Mouse (Mus musculus) heart, embryonic 13.5 days (tissue): ENCODE measurements around the gene Ptrh1. TPM values are rescaled to one million over a fixed set of nuclear protein-coding genes. Genes with fewer than 3 reads are reported as not detected.
A peak's percentile ranks its signal among the peaks of the same experiment; 100 is the strongest.

Experiments
- ATAC-seq: fragments of 200-750 bp; cut with Nextera tagmentation; 2 replicates; pipeline ENCODE4 v1.8.0; 2017; ENCODE audit warnings: moderate TSS enrichment; ENCODE audit not compliant: insufficient number of reproducible peaks, low FRiP score, low TSS enrichment; ENCODE audit errors: extremely low read depth
- H3K27ac ChIP-seq: fragments of 300-500 bp; sonication (generic); replicated peaks from 2 replicates; pipeline ENCODE4 v1.5.1; 2015; ENCODE audit warnings: moderate library complexity, mild to moderate bottlenecking, inconsistent platforms
- H3K27me3 ChIP-seq: fragments of 300-500 bp; sonication (generic); replicated peaks from 2 replicates; pipeline ENCODE4 v1.6.1; 2015; ENCODE audit warnings: mild to moderate bottlenecking, inconsistent platforms
- H3K36me3 ChIP-seq: fragments of 300-500 bp; sonication (generic); 2 replicates; pipeline ENCODE4 v1.6.1; 2015; ENCODE audit warnings: mild to moderate bottlenecking, inconsistent platforms
- H3K4me1 ChIP-seq: fragments of 300-500 bp; sonication (generic); 2 replicates; pipeline ENCODE4 v1.6.1; 2015; ENCODE audit warnings: inconsistent platforms
- H3K4me2 ChIP-seq: fragments of 300-500 bp; sonication (generic); 2 replicates; pipeline ENCODE4 v1.6.1; 2015; ENCODE audit warnings: inconsistent platforms, mild to moderate bottlenecking, moderate library complexity
- H3K4me3 ChIP-seq: fragments of 300-500 bp; sonication (generic); 2 replicates; pipeline ENCODE4 v1.5.1; 2015; ENCODE audit warnings: moderate library complexity, mild to moderate bottlenecking, inconsistent platforms
- H3K9ac ChIP-seq: fragments of 300-500 bp; sonication (generic); 2 replicates; pipeline ENCODE4 v1.6.1; 2015; ENCODE audit warnings: inconsistent platforms, mild to moderate bottlenecking, moderate library complexity
- H3K9me3 ChIP-seq: fragments of 300-500 bp; sonication (generic); 2 replicates; pipeline ENCODE4 v1.6.1; 2016; ENCODE audit warnings: inconsistent platforms
- WGBS: fragments of 180-500 bp; shearing (Covaris S2); methylation state at CpG from one replicate; pipeline ENCODE4 v1.1.7; 2015; ENCODE audit warnings: mixed read lengths; 5-methylcytosine and 5-hydroxymethylcytosine counted together
- polyA plus RNA-seq: library from polyadenylated mRNA; unstranded; fragments of >200 nt; fragmentation: Nextera tagmentation; extraction: Ambion mirVana; gene quantifications from 2 replicates; pipeline ENCODE4 v1.2.1, GENCODE M21; 2015

Ptrh1 gene
- polyA plus RNA-seq, 1 experiment from 2014 or later, result 3.9 TPM

- no peak overlapping the region for H3K4me2 ChIP-seq
- no peak overlapping the region for H3K9ac ChIP-seq
- H3K27ac ChIP-seq, result no peak overlapping the region
- no peaks in the 10 kb centered on the region for H3K9me3 ChIP-seq
- peaks cover 11% of the 10 kb centered on the region for H3K36me3 ChIP-seq
- 61% methylated on average over 4 of the region's 4 CpGs for WGBS
- H3K27me3 ChIP-seq, result peaks cover 50% of the 10 kb centered on the region
- no peak for ATAC-seq
- H3K4me3 ChIP-seq, result no peak overlapping the region
- peaks cover 46% of the 10 kb centered on the region for H3K4me1 ChIP-seq
Observed at GRCm38 (mm10) chr2:32739311-32739710, 36.3 kb upstream of the Ptrh1 start.

- peak within 1 kb of the TSS; percentile 76 for H3K4me2 ChIP-seq
- peaks cover 50% of the 10 kb centered on the region for H3K27me3 ChIP-seq
- H3K4me3 ChIP-seq, result peak within 1 kb of the TSS; percentile 52
- H3K9ac ChIP-seq, result peak within 1 kb of the TSS; percentile 73
- 12% methylated on average over 11 of the region's 11 CpGs for WGBS
- H3K36me3 ChIP-seq, result peaks cover 23% of the 10 kb centered on the region
- ATAC-seq, result no peak
- no peak within 1 kb of the TSS for H3K27ac ChIP-seq
- no peaks in the 10 kb centered on the region for H3K9me3 ChIP-seq
- peaks cover 31% of the 10 kb centered on the region for H3K4me1 ChIP-seq
Observed at GRCm38 (mm10) chr2:32740916-32741272, 34.7 kb upstream of the Ptrh1 start, which contains the start of gene 6330409D20Rik. 6330409D20Rik (minus strand) TSS chr2:32741016.

DNA sequence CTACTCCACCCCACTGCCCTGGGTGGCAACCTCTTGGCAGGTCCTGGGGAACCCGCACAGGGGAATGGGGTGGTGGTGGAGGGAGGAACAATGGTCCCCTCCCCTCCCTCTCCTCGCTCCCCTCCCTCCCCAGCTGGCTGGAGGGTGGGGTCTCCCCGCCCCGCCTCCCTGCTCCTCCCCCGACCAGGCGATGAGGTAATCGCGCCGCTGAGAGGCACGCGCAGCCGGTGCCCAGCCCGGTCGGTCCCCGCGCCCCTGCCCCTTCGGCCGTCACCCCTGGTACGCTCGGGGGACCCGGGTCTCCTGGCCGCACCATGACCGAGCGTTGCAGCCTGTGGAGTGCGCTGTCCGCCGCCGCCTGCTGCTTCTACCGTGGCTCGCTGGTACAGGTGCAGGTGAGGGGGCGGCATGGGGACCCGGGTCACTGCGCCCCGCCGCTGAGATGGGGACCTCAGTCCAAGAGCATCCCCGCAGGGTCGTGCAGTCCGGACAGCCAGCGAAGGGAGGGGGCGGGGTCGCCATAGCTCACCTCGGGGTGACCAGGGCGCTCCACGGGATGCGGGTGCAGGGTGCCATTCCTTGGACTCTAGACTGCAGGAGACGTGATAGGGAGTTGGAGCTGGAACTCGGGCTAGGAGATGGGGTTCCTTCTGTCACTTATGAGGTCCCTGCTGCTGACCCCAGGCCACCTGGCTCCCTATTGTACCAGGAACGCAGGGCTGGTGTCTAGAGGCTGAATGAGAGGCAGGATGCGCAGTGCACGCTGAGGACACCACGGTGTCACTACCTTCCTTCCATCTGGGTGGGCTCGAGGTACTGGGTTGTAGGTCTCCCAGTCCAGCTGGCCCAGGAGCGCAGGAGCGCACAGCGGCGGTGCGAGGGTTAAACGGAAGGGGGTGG, 34.1 kb upstream of the Ptrh1 start:
- Histone ChIP-seq H3K4me1 (peaks cover 25% of the 10 kb centered on the region), H3K9me3 (no peaks in the 10 kb centered on the region), H3K27me3 (peaks cover 50% of the 10 kb centered on the region), H3K36me3 (peaks cover 29% of the 10 kb centered on the region), H3K4me3 (peak overlapping the region; percentile 52), H3K4me2 (peak overlapping the region; percentile 76), H3K9ac (peak overlapping the region; percentile 73), H3K27ac (no peak overlapping the region)
- 4% methylated on average over 54 of the region's 58 CpGs for WGBS
- peak; percentile 37; the same call in 1 of the 2 replicates for ATAC-seq

DNA sequence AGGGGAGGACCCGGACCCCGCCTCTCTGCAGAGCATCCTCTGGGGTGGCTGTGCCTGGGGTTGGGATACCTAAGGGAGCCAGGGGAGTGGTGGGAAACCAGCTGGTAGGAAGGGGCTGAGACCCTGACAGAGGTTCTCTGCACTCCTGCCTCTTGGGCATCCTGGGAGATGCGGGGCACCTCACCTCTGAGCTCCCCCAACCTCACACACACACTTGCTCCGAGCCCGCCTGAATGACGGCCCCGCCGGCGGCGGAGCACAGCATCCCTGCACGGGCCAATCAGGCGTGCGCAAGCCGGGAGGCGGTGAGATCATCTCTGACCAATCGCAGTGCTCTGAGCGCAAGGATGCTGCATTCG, 33.4 kb upstream of the Ptrh1 start:
- Histone ChIP-seq H3K4me2 (peak overlapping the region; percentile 76), H3K9ac (peak overlapping the region; percentile 73), H3K36me3 (peaks cover 35% of the 10 kb centered on the region), H3K9me3 (no peaks in the 10 kb centered on the region), H3K27ac (no peak overlapping the region), H3K27me3 (peaks cover 50% of the 10 kb centered on the region), H3K4me1 (peaks cover 25% of the 10 kb centered on the region), H3K4me3 (peak overlapping the region; percentile 52)
- WGBS, result 17% methylated on average over 18 of the region's 18 CpGs
- no peak for ATAC-seq

- peaks cover 46% of the 10 kb centered on the region for H3K36me3 ChIP-seq
- 63% methylated on average over 15 of the region's 15 CpGs for WGBS
- H3K27ac ChIP-seq, result no peak overlapping the region
- no peak overlapping the region for H3K9ac ChIP-seq
- H3K4me3 ChIP-seq, result no peak overlapping the region
- ATAC-seq, result no peak
- H3K4me2 ChIP-seq, result no peak overlapping the region
- peaks cover 47% of the 10 kb centered on the region for H3K27me3 ChIP-seq
- H3K9me3 ChIP-seq, result no peaks in the 10 kb centered on the region
- peaks cover 20% of the 10 kb centered on the region for H3K4me1 ChIP-seq
Observed at GRCm38 (mm10) chr2:32744272-32744982, 31.2 kb upstream of the Ptrh1 start.

DNA sequence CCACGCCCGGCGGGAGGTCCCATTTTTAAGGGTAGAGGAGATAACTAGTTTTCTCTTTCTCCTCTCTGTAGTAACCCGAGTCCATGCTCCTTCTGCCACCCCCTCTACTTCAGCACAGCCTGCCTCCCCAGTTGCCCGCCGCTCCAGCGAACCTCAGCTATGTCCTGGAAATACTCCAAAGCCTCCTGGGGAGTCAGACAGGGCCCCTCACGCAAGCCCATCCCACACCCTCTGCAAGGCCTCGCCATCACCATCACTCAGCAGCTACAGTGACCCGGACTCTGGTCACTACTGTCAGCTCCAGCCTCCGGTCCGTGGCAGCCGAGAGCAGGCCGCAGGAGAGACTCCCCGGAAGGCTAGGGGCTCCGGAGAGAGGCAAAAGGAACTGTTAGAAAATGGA, 26.5 kb upstream of the Ptrh1 start:
- no peak for ATAC-seq
- WGBS, result 71% methylated on average over 16 of the region's 16 CpGs

GRCm38 (mm10) chr2:32750199-32750598, 25.4 kb upstream of the Ptrh1 start:
- ATAC-seq, result no peak
- H3K4me3 ChIP-seq, result no peak overlapping the region
- no peak overlapping the region for H3K4me2 ChIP-seq
- no peak overlapping the region for H3K9ac ChIP-seq
- WGBS, result 70% methylated on average over 7 of the region's 7 CpGs
- H3K36me3 ChIP-seq, result peaks cover 90% of the 10 kb centered on the region
- 0 out of 2 replicates have a peak, but pooled peaks cover 4% of the 10 kb centered on the region for H3K27me3 ChIP-seq
- H3K27ac ChIP-seq, result no peak overlapping the region
- peaks cover 9% of the 10 kb centered on the region for H3K4me1 ChIP-seq
- H3K9me3 ChIP-seq, result no peaks in the 10 kb centered on the region

More for the DNA sequence above, 26.5 kb upstream of the Ptrh1 start:
- Histone ChIP-seq H3K4me2 (no peak overlapping the region), H3K36me3 (peaks cover 84% of the 10 kb centered on the region), H3K9me3 (no peaks in the 10 kb centered on the region), H3K27ac (no peak overlapping the region), H3K9ac (no peak overlapping the region), H3K27me3 (peaks cover under 1% of the 10 kb centered on the region; the same call in 1 of the 2 replicates), H3K4me1 (peaks cover 9% of the 10 kb centered on the region), H3K4me3 (no peak overlapping the region)

DNA sequence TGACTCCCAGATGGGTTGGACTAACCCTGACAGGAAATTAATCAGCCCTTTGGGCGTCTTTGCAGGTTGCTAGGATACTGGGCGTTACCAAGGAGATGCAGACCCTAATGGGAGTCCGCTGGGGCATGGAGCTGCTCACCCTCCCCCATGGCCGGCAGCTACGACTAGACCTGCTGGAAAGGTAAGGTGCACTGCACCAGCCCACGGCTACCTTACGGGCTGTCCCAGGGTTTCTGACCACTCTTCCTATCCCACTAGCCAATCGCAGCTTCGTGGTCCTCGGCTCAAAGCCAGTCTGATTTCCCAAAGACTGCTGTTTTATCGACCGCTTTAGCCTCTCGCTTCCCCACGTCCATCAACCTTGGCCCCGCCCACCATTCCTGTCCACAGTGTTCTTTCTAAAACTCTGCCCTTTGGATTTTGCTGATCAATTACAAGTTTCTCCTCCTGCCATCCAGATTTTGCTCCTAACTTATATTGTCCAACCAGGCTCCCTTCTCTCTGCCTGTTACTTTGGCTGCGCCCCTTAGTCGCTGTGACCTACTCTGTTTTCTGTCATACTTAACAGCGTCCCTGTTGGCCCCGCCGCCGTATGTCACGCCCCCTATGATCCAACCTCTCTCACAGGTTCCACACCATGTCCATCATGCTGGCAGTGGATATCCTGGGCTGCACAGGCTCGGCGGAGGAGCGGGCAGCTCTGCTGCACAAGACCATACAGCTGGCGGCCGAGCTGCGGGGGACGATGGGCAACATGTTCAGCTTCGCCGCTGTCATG, 24.5 kb upstream of the Ptrh1 start:
- peak overlapping the region; percentile 65 for H3K4me2 ChIP-seq
- H3K27ac ChIP-seq, result peak overlapping the region; percentile 43; the same call in 1 of the 2 replicates
- ATAC-seq, result peak; percentile 70
- 21% methylated on average over 31 of the region's 31 CpGs for WGBS
- H3K4me3 ChIP-seq, result peak overlapping the region; percentile 54
- peak overlapping the region; percentile 74 for H3K9ac ChIP-seq
- no peaks in the 10 kb centered on the region for H3K9me3 ChIP-seq
- H3K27me3 ChIP-seq, result 0 out of 2 replicates have a peak, but pooled peaks cover 4% of the 10 kb centered on the region
- peaks cover 83% of the 10 kb centered on the region for H3K36me3 ChIP-seq
- H3K4me1 ChIP-seq, result peaks cover 9% of the 10 kb centered on the region

GRCm38 (mm10) chr2:32751665-32752033, 23.9 kb upstream of the Ptrh1 start:
- peak overlapping the region; percentile 65 for H3K4me2 ChIP-seq
- no peaks in the 10 kb centered on the region for H3K9me3 ChIP-seq
- peak overlapping the region; percentile 74 for H3K9ac ChIP-seq
- H3K36me3 ChIP-seq, result peaks cover 77% of the 10 kb centered on the region
- H3K27me3 ChIP-seq, result 0 out of 2 replicates have a peak, but pooled peaks cover 4% of the 10 kb centered on the region
- H3K4me3 ChIP-seq, result peak overlapping the region; percentile 54
- 0 out of 2 replicates have a peak overlapping the region, but pooled peaks have one; percentile 43 for H3K27ac ChIP-seq
- WGBS, result 38% methylated on average over 9 of the region's 10 CpGs
- H3K4me1 ChIP-seq, result peaks cover 9% of the 10 kb centered on the region
- ATAC-seq, result no peak

DNA sequence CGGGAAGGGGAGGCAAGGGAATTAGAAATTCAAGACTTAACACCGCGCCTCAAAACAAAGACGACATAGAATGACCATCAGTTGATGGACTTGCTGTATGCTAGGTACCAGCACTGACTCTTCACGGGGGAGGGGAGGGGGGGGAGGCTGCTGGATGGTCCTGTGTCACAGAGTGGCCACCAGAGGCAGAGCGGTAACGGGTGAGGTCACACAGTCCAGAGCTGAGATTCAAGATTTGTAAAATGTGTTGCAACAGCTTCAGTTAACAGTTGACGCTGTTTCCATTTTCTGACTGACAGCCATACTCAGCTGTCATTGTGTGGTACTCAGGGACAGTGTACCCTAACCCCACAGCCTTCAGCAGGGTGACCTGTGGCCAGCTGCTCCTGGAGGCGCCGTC, 23.4 kb upstream of the Ptrh1 start:
- Histone ChIP-seq H3K9ac (no peak overlapping the region), H3K27ac (no peak overlapping the region), H3K4me2 (peak overlapping the region; percentile 65), H3K27me3 (0 out of 2 replicates have a peak, but pooled peaks cover 4% of the 10 kb centered on the region), H3K4me3 (no peak overlapping the region), H3K9me3 (no peaks in the 10 kb centered on the region), H3K4me1 (peaks cover 9% of the 10 kb centered on the region), H3K36me3 (peaks cover 72% of the 10 kb centered on the region)
- WGBS, result 64% methylated on average over 10 of the region's 10 CpGs
- no peak for ATAC-seq

GRCm38 (mm10) chr2:32756674-32757055, 18.9 kb upstream of the Ptrh1 start:
- Histone ChIP-seq H3K4me1 (peaks cover 20% of the 10 kb centered on the region), H3K4me2 (peak overlapping the region; percentile 46), H3K27ac (no peak overlapping the region), H3K36me3 (peaks cover 61% of the 10 kb centered on the region), H3K4me3 (peak overlapping the region; percentile 78), H3K9me3 (no peaks in the 10 kb centered on the region), H3K9ac (no peak overlapping the region), H3K27me3 (0 out of 2 replicates have a peak, but pooled peaks cover 4% of the 10 kb centered on the region)
- 34% methylated on average over 6 of the region's 6 CpGs for WGBS
- ATAC-seq, result no peak; the same call in 1 of the 2 replicates
